Mouse (Mus musculus) small intestine, adult 2 months (tissue): ENCODE measurements around the gene Vrk1. TPM values are rescaled to one million over a fixed set of nuclear protein-coding genes. Genes with fewer than 3 reads are reported as not detected.

Experiments used
- H3K27ac ChIP-seq: fragments of 200-500 bp; 2 replicates; pipeline ENCODE4 v1.5.1; 2012; ENCODE audit warnings: low read depth, low read length, control low read depth, inconsistent platforms; ENCODE audit not compliant: insufficient read depth
- H3K27me3 ChIP-seq: fragments of 200-500 bp; 2 replicates; pipeline ENCODE4 v1.6.1; 2012; ENCODE audit warnings: mild to moderate bottlenecking, moderate library complexity, low read length, inconsistent platforms; ENCODE audit not compliant: control insufficient read depth, insufficient read depth
- H3K36me3 ChIP-seq: fragments of 200-500 bp; 2 replicates; pipeline ENCODE4 v1.6.1; 2012; ENCODE audit warnings: mild to moderate bottlenecking, low read length, control low read depth, inconsistent platforms; ENCODE audit not compliant: control insufficient read depth, insufficient read depth
- H3K4me1 ChIP-seq: fragments of 200-500 bp; 2 replicates; pipeline ENCODE4 v1.6.1; 2012; ENCODE audit warnings: low read length, inconsistent platforms, mixed read lengths; ENCODE audit not compliant: control insufficient read depth, insufficient read depth, insufficient read length
- H3K4me3 ChIP-seq: fragments of 200-500 bp; 2 replicates; pipeline ENCODE4 v1.5.1; 2012; ENCODE audit warnings: low read depth, mild to moderate bottlenecking, control low read depth, inconsistent platforms, low read length, moderate library complexity
- CTCF ChIP-seq: fragments of 200-500 bp; IDR thresholded peaks from 2 replicates; pipeline ENCODE4 v1.5.1; 2012; ENCODE audit warnings: low read depth, mild to moderate bottlenecking, control low read depth, inconsistent platforms, low read length, moderate library complexity, mixed read lengths; ENCODE audit not compliant: insufficient replicate concordance, insufficient read length; ENCODE audit errors: extremely low read depth
- POLR2A ChIP-seq: fragments of 200-500 bp; IDR thresholded peaks from 2 replicates; pipeline ENCODE4 v1.6.1; 2012; ENCODE audit warnings: low read depth, mild to moderate bottlenecking, control low read depth, inconsistent platforms, low read length, moderate library complexity
- WGBS: fragments of 180-500 bp; shearing (Covaris S2); methylation state at CpG from one replicate; pipeline ENCODE4 v1.1.7; 2018; 5-methylcytosine and 5-hydroxymethylcytosine counted together
- polyA plus RNA-seq: library from polyadenylated mRNA; depleted of rRNA; stranded (reverse); fragments of >200 nt; gene quantifications from 2 replicates; pipeline ENCODE4 v1.2.3, GENCODE M21; 2012; rRNA removed

The Vrk1 gene
- polyA plus RNA-seq, 1 experiment: 2.5 TPM

GRCm38 (mm10) chr12:106102726-106103643, 93.0 kb downstream of the Vrk1 start:
- 66% methylated on average over 16 of the region's 16 CpGs for WGBS
- Histone ChIP-seq H3K36me3 (no peaks in the 10 kb centered on the region), H3K27ac (no peak overlapping the region), H3K4me3 (no peak overlapping the region), H3K27me3 (no peaks in the 10 kb centered on the region), H3K4me1 (no peaks in the 10 kb centered on the region)
- TF ChIP-seq CTCF (no peak), POLR2A (no peak)

GRCm38 (mm10) chr12:106107272-106107671, 97.2 kb downstream of the Vrk1 start:
- 83% methylated on average over 14 of the region's 14 CpGs for WGBS
- H3K27ac ChIP-seq: no peak overlapping the region
- no peaks in the 10 kb centered on the region for H3K4me1 ChIP-seq
- H3K27me3 ChIP-seq: no peaks in the 10 kb centered on the region
- no peak overlapping the region for H3K4me3 ChIP-seq
- no peak for TF ChIP-seq CTCF
- no peak for TF ChIP-seq POLR2A
- H3K36me3 ChIP-seq: no peaks in the 10 kb centered on the region

- H3K27ac ChIP-seq: no peak overlapping the region
- no peak overlapping the region for H3K4me3 ChIP-seq
- no peaks in the 10 kb centered on the region for H3K4me1 ChIP-seq
- H3K36me3 ChIP-seq: no peaks in the 10 kb centered on the region
- TF ChIP-seq CTCF: no peak
- TF ChIP-seq POLR2A: no peak
- 34% methylated on average over 6 of the region's 6 CpGs for WGBS
- no peaks in the 10 kb centered on the region for H3K27me3 ChIP-seq
These were observed 105.3 kb downstream of the Vrk1 start for GRCm38 (mm10) chr12:106115070-106115891.

- no peak for TF ChIP-seq CTCF
- TF ChIP-seq POLR2A: no peak
- 78% methylated on average over 5 of the region's 5 CpGs for WGBS
- H3K27me3 ChIP-seq: no peaks in the 10 kb centered on the region
- no peak overlapping the region for H3K4me3 ChIP-seq
- H3K27ac ChIP-seq: no peak overlapping the region
- H3K36me3 ChIP-seq: no peaks in the 10 kb centered on the region
- no peaks in the 10 kb centered on the region for H3K4me1 ChIP-seq
These were observed 105.8 kb downstream of the Vrk1 start for GRCm38 (mm10) chr12:106115892-106116206.

- no peak overlapping the region for H3K4me3 ChIP-seq
- no peak overlapping the region for H3K27ac ChIP-seq
- H3K36me3 ChIP-seq: no peaks in the 10 kb centered on the region
- WGBS: 79% methylated on average over 14 of the region's 14 CpGs
- TF ChIP-seq CTCF (no peak), POLR2A (no peak)
- no peaks in the 10 kb centered on the region for H3K4me1 ChIP-seq
- H3K27me3 ChIP-seq: no peaks in the 10 kb centered on the region
These were observed 113.2 kb downstream of the Vrk1 start for GRCm38 (mm10) chr12:106123276-106123675.

GRCm38 (mm10) chr12:106124581-106124980, 114.6 kb downstream of the Vrk1 start:
- TF ChIP-seq CTCF: no peak
- no peak for TF ChIP-seq POLR2A
- Histone ChIP-seq H3K36me3 (no peaks in the 10 kb centered on the region), H3K27me3 (no peaks in the 10 kb centered on the region), H3K4me1 (no peaks in the 10 kb centered on the region), H3K4me3 (no peak overlapping the region), H3K27ac (no peak overlapping the region)
- WGBS: 82% methylated on average over 3 of the region's 3 CpGs

Other genes starting within 250 kb of the Vrk1 start
- 41.6 and 61.3 TPM in 2 replicates for gene Papola, start 225.5 kb upstream of the Vrk1 start, polyA plus RNA-seq